Mouse (Mus musculus): ENCODE results near the gene Anapc15. TPM values are rescaled to one million over a fixed set of nuclear protein-coding genes. Genes with fewer than 3 reads are reported as not detected.

Anapc15 gene
- polyA plus RNA-seq, 1 experiment from 2014 or later = 56.9 TPM

GRCm38 (mm10) chr7:101833916-101834584 lies 29.5 kb upstream of the Anapc15 start:
- H3K27me3 ChIP-seq (replicated peaks) = no peaks in the 10 kb centered on the region
- no peak overlapping the region for H3K4me3 ChIP-seq (replicated peaks)
- H3K4me1 ChIP-seq = peaks cover 20% of the 10 kb centered on the region
- no peak overlapping the region for H3K9ac ChIP-seq
- WGBS = 54% methylated on average over 3 of the region's 3 CpGs
- ATAC-seq (ENCODE audit: insufficient read depth, low FRiP score, low read depth) = no peak
- H3K36me3 ChIP-seq = peaks cover 39% of the 10 kb centered on the region
- no peak overlapping the region for H3K27ac ChIP-seq
- H3K9me3 ChIP-seq = no peaks in the 10 kb centered on the region
- H3K4me2 ChIP-seq = 0 out of 2 replicates have a peak overlapping the region, but pooled peaks have one; percentile 23

GRCm38 (mm10) chr7:101834903-101835302 lies 28.6 kb upstream of the Anapc15 start:
- Histone ChIP-seq H3K27ac (no peak overlapping the region), H3K4me3 (replicated peaks) (peak overlapping the region; percentile 91)

GRCm38 (mm10) chr7:101835457-101836109 lies 27.9 kb upstream of the Anapc15 start:
- Histone ChIP-seq H3K27ac (peak overlapping the region; percentile 97), H3K4me2 (peak overlapping the region; percentile 69), H3K36me3 (peaks cover 24% of the 10 kb centered on the region), H3K4me1 (peaks cover 20% of the 10 kb centered on the region), H3K9me3 (no peaks in the 10 kb centered on the region), H3K9ac (peak overlapping the region; percentile 96; the same call in 1 of the 2 replicates), H3K27me3 (replicated peaks) (no peaks in the 10 kb centered on the region), H3K4me3 (replicated peaks) (peak overlapping the region; percentile 91)
- 27% methylated on average over 5 of the region's 5 CpGs for WGBS
- ATAC-seq (ENCODE audit: insufficient read depth, low FRiP score, low read depth) = no peak

More at GRCm38 (mm10) chr7:101834903-101835302, 28.6 kb upstream of the Anapc15 start:
- 58% methylated on average over 3 of the region's 3 CpGs for WGBS
- peak overlapping the region; percentile 69 for H3K4me2 ChIP-seq
- peaks cover 31% of the 10 kb centered on the region for H3K36me3 ChIP-seq
- peaks cover 20% of the 10 kb centered on the region for H3K4me1 ChIP-seq
- no peak overlapping the region for H3K9ac ChIP-seq
- no peaks in the 10 kb centered on the region for H3K27me3 ChIP-seq (replicated peaks)
- H3K9me3 ChIP-seq = no peaks in the 10 kb centered on the region
- no peak for ATAC-seq (ENCODE audit: insufficient read depth, low FRiP score, low read depth)

DNA sequence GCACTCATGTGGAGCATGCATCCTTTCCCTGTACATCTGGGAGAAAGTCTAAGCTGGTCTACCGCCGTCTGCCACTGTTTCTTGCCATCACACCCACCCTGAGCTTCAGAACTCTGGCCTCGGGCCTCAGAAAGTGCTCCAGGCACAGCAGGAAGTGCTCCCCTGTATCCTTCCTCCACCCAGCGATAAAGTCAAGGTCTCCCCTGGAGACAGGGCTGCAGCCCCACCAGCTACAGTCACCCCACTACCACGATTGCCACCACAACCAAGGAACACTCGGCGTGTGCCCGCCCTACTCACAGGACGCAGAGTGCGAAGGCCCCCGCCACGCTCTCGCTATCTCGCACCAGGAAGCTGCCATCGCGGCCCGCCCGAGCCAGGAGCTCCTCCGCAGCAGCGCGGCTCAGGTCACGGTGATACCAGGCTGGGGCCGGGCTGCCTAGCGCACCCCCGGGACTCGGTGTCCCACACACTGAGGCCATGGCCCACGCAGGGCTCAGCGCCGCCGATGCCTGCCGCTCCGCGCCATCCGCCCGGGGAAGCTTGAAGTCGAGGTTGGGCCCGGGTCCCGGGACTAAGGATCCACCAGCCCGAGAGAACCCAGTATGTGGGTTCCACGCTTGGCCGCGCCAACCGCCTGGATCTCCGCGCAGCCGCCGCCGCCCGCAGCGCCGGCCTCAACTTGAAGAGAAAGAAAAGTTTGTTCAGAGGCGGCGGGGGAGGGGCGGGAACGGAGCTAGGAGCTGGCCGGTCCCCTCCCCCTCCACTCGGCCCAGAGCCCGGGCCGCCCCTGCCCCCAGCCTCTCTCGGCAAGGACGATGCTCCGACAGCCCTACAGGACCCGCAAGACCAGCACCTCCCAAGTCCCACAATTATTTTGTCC lies 27.0 kb upstream of the Anapc15 start:
- no peaks in the 10 kb centered on the region for H3K9me3 ChIP-seq
- peak overlapping the region; percentile 91 for H3K4me3 ChIP-seq (replicated peaks)
- WGBS = under 1% methylated on average over 62 of the region's 63 CpGs
- no peaks in the 10 kb centered on the region for H3K27me3 ChIP-seq (replicated peaks)
- H3K27ac ChIP-seq = peak overlapping the region; percentile 97
- peaks cover 15% of the 10 kb centered on the region for H3K36me3 ChIP-seq
- H3K4me1 ChIP-seq = peaks cover 20% of the 10 kb centered on the region
- peak overlapping the region; percentile 96 for H3K9ac ChIP-seq
- no peak; the same call in 1 of the 2 replicates for ATAC-seq (ENCODE audit: insufficient read depth, low FRiP score, low read depth)
- peak overlapping the region; percentile 69 for H3K4me2 ChIP-seq

DNA sequence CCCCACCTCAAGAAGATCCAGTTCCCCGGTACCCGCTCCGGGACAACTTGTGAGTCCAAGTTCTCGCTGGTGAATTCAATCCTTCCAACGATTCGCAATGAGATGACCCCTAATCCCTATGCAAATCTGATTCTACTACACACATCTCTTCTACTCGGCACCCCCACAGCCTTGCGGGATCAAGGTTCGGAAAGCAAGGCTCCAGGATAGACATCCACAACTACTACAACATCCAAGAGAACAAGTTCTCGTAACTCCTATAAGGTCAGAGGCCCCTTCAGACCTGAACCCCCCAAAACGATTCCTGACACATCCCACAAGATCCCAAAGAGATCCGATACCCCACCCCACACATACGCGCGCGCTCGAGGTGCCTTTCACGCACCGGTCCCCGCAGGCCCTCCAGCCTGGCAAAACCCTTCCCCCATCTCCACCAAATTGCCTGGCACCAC lies 26.3 kb upstream of the Anapc15 start:
- peak overlapping the region; percentile 69 for H3K4me2 ChIP-seq
- peaks cover 9% of the 10 kb centered on the region for H3K36me3 ChIP-seq
- 1% methylated on average over 20 of the region's 20 CpGs for WGBS
- ATAC-seq (ENCODE audit: insufficient read depth, low FRiP score, low read depth) = no peak
- H3K27me3 ChIP-seq (replicated peaks) = no peaks in the 10 kb centered on the region
- H3K4me1 ChIP-seq = peaks cover 20% of the 10 kb centered on the region
- H3K4me3 ChIP-seq (replicated peaks) = peak overlapping the region; percentile 91
- no peaks in the 10 kb centered on the region for H3K9me3 ChIP-seq
- peak overlapping the region; percentile 97 for H3K27ac ChIP-seq
- peak overlapping the region; percentile 96 for H3K9ac ChIP-seq

DNA sequence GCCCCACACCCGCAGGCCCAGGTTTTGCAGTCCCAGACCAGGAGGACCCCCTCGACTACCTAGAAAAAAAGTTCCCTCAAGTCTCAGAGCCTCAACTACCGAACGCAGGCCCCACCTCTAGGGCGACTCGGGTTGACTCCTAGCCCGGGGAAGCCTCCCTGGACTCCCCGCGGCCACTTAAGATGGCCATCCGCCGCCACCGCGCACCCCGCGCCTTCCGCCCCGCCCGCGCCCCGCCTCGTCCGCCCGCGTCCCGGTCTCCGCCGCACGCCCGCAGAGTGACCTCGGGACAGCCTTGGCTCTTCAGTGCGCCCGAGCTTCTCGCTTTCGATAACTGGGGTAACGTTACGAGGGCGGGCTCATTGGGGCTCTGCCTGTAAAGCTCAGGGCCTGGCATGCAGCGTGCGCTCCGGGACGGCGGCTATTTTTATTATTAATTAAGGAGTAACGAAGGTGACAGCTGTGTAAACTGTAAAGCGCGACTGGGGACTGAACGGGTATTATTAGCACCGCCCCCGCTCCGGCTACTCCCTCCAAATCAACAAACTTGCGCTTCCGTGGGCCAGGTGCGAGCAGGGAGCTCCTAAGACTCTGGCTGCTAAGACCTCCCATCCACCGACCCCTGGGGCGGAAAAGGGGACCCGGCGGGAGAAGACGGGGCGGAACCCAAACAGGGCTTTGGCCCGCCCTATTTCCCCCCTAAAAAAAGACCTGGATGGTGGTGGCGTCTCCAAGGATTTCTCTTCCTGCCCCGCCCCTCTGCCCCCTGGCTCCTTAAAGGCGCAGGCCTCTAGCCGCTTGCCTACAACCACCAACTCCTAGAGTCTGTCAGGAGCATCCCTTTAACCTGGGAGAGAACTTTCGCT lies 25.7 kb upstream of the Anapc15 start, which contains the start of gene Inppl1:
Gene Inppl1 (minus strand): TSS at position 624 of the 866 bp plus-strand sequence.
- ATAC-seq (ENCODE audit: insufficient read depth, low FRiP score, low read depth) = peak; percentile 84
- WGBS = under 1% methylated on average over 60 of the region's 64 CpGs
- Histone ChIP-seq H3K4me1 (peaks cover 20% of the 10 kb centered on the region), H3K4me2 (peak within 1 kb of the TSS; percentile 69), H3K27me3 (replicated peaks) (no peaks in the 10 kb centered on the region), H3K9me3 (no peaks in the 10 kb centered on the region), H3K9ac (peak within 1 kb of the TSS; percentile 96), H3K36me3 (peaks cover 2% of the 10 kb centered on the region; the same call in 1 of the 2 replicates), H3K4me3 (replicated peaks) (peak within 1 kb of the TSS; percentile 91), H3K27ac (peak within 1 kb of the TSS; percentile 97)

DNA sequence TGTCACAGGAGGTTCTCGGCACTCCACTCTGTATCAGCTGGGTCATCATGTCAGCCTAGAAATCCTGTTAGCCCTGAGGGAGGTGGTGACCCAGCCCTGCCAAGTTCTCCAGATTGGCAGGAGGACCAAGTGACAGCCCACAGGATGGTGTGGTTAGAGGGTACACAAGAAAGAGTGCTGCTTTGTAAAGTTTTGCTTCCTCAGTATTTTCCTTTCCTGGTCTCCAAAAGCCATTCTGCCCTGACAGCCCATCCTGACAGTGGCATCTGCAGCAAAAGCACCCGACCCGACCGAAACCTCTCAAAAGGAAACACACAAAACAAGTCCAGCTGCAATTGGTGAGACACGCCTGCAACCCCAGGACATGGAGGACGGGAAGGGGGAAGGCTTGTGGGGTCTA lies 19.3 kb upstream of the Anapc15 start:
- Histone ChIP-seq H3K27me3 (replicated peaks) (no peaks in the 10 kb centered on the region), H3K27ac (no peak overlapping the region), H3K9ac (no peak overlapping the region), H3K36me3 (no peaks in the 10 kb centered on the region), H3K4me2 (no peak overlapping the region), H3K9me3 (no peaks in the 10 kb centered on the region), H3K4me3 (replicated peaks) (no peak overlapping the region), H3K4me1 (no peaks in the 10 kb centered on the region)
- WGBS = 59% methylated on average over 6 of the region's 6 CpGs
- ATAC-seq (ENCODE audit: insufficient read depth, low FRiP score, low read depth) = no peak

- WGBS = 79% methylated on average over 1 of the region's 1 CpGs
- no peaks in the 10 kb centered on the region for H3K27me3 ChIP-seq (replicated peaks)
- H3K4me2 ChIP-seq = no peak overlapping the region
- H3K4me1 ChIP-seq = peaks cover 6% of the 10 kb centered on the region; the same call in 1 of the 2 replicates
- H3K27ac ChIP-seq = no peak overlapping the region
- H3K9me3 ChIP-seq = no peaks in the 10 kb centered on the region
- H3K9ac ChIP-seq = no peak overlapping the region
- no peak for ATAC-seq (ENCODE audit: insufficient read depth, low FRiP score, low read depth)
- H3K36me3 ChIP-seq = no peaks in the 10 kb centered on the region
- no peak overlapping the region for H3K4me3 ChIP-seq (replicated peaks)
Observed at GRCm38 (mm10) chr7:101847934-101848333, 15.6 kb upstream of the Anapc15 start.

DNA sequence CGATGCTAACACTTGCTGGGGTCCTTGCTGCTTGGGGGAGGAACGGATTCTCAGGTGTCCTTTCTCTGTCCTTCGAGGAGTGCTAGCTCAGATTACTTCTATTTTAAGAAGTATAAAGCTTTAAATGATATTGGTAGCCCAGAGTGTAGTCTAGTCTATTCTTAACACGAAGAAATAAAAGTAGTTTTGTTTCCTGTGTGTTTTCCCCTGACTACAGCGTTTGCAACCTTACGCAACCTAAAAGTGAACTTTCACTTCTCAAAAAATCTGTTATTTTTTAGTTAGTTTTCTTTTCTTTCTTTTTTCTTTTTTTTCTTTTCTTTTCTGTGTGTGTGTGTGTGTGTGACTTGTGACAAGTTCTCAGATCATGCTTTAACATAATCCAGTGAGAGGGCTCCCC lies 11.8 kb upstream of the Anapc15 start:
- Histone ChIP-seq H3K4me2 (no peak overlapping the region), H3K4me3 (replicated peaks) (no peak overlapping the region), H3K4me1 (peaks cover 6% of the 10 kb centered on the region; the same call in 1 of the 2 replicates), H3K27me3 (replicated peaks) (no peaks in the 10 kb centered on the region), H3K27ac (no peak overlapping the region), H3K9me3 (no peaks in the 10 kb centered on the region), H3K9ac (no peak overlapping the region), H3K36me3 (no peaks in the 10 kb centered on the region)
- 83% methylated on average over 6 of the region's 6 CpGs for WGBS
- no peak for ATAC-seq (ENCODE audit: insufficient read depth, low FRiP score, low read depth)

- H3K4me2 ChIP-seq = no peak overlapping the region
- ATAC-seq (ENCODE audit: insufficient read depth, low FRiP score, low read depth) = no peak
- peaks cover 6% of the 10 kb centered on the region; the same call in 1 of the 2 replicates for H3K4me1 ChIP-seq
- WGBS = 80% methylated on average over 6 of the region's 6 CpGs
- H3K27me3 ChIP-seq (replicated peaks) = no peaks in the 10 kb centered on the region
- H3K36me3 ChIP-seq = no peaks in the 10 kb centered on the region
- no peak overlapping the region for H3K9ac ChIP-seq
- H3K4me3 ChIP-seq (replicated peaks) = no peak overlapping the region
- no peak overlapping the region for H3K27ac ChIP-seq
- H3K9me3 ChIP-seq = no peaks in the 10 kb centered on the region
Observed at GRCm38 (mm10) chr7:101852846-101853245, 10.7 kb upstream of the Anapc15 start.

DNA sequence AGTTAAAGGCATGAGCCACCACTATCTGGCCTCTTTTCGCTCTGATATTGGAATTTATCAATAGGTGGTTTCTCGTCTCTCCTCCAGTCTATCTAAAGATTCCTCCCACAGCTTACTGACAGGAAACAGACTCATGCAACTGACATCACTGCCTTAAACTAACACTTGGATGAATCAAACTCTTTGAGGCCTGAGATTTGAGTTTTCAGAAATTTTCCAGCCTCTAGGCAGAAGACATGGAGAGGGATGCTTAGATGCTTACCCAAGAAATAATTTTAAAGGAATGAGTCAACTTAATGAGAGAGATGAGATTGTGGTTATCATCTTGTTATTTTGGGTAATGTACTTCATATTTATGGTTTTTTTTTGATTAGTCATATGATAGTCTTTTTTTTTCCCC lies 9.7 kb upstream of the Anapc15 start:
- 62% methylated on average over 2 of the region's 2 CpGs for WGBS
- Histone ChIP-seq H3K9ac (no peak overlapping the region), H3K4me3 (replicated peaks) (no peak overlapping the region), H3K9me3 (no peaks in the 10 kb centered on the region), H3K36me3 (no peaks in the 10 kb centered on the region), H3K4me2 (no peak overlapping the region), H3K27me3 (replicated peaks) (no peaks in the 10 kb centered on the region), H3K4me1 (peaks cover 6% of the 10 kb centered on the region; the same call in 1 of the 2 replicates), H3K27ac (no peak overlapping the region)
- ATAC-seq (ENCODE audit: insufficient read depth, low FRiP score, low read depth) = no peak
